Comparison of ENCODE assay signal across 19 mouse cellular contexts in genomic region chr13:100869813-100870212, GRCm38 (mm10).
"Had no signal": no experiment of that assay in that cellular context is flagged by ENCODE, and none has a peak within 500 bp of the region (broad histone marks: within the 10 kb centered on the region; RNA-seq: fewer than 3 reads in every experiment).

No protein-coding gene starts in this region.

- H3K36me3 ChIP-seq: liver, embryonic 13.5 days; midbrain, embryonic 15.5 days; neural tube, embryonic 12.5 days; neural tube, embryonic 15.5 days had no signal

- H3K4me3 ChIP-seq: left cerebral cortex, adult 2 months; liver, embryonic 13.5 days; midbrain, embryonic 15.5 days; neural tube, embryonic 12.5 days; neural tube, embryonic 15.5 days had no signal

- H3K9me3 ChIP-seq: liver, embryonic 13.5 days; midbrain, embryonic 15.5 days; neural tube, embryonic 12.5 days; neural tube, embryonic 15.5 days had no signal

- H3K27ac ChIP-seq: left cerebral cortex, adult 2 months; liver, embryonic 13.5 days; midbrain, embryonic 15.5 days; neural tube, embryonic 12.5 days; neural tube, embryonic 15.5 days; stomach, postnatal 0 days had no signal

- DNase-seq: kidney, adult 8-10 months; kidney, postnatal 14 days; kidney, postnatal 4 days; layer of hippocampus, adult 9-11 months; layer of hippocampus, postnatal 36 days; liver, embryonic 13.5 days; lung, adult 2 months; lung, postnatal 14 days; lung, postnatal 4 days; right cerebral cortex, adult 18-20 months; right cerebral cortex, postnatal 14 days; right cerebral cortex, postnatal 4 days; thymus, adult 2 months; thymus, postnatal 14 days had no signal

- H3K9ac ChIP-seq: liver, embryonic 13.5 days; midbrain, embryonic 15.5 days; neural tube, embryonic 12.5 days; neural tube, embryonic 15.5 days had no signal

- H3K27me3 ChIP-seq: liver, embryonic 13.5 days; midbrain, embryonic 15.5 days; neural tube, embryonic 12.5 days; neural tube, embryonic 15.5 days had no signal
